Mouse (Mus musculus): ENCODE results near the gene Nit2. TPM values are rescaled to one million over a fixed set of nuclear protein-coding genes. Genes with fewer than 3 reads are reported as not detected.
"Not testable (repeated sequence)": the region's sequence is repeated elsewhere in the genome, so short reads cannot be mapped to it uniquely, and the experiment has no call there.

Gene Nit2
- total RNA-seq, 2 experiments from 2014 or later: 13.6 to 14.5 TPM

DNA sequence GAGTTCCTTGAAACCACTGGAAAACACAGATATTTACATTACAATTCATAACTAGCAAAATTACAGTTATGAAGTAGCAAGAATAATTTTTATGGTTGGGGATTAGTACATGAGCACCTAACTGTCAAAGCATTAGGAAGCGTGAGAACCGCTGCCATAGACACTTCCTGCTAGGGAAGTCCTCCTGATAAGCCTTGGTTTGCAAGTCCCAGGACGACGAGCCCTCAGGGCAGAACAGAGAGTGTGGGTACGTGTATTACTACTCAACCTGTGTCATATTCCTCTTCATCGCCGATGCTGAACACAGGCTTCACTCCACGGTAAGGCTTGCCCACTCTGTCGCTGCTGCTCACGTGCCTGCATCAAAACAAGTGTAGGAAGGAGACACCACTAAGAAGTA lies 10.5 kb upstream of the Nit2 start:
- TF ChIP-seq CTCF (IDR thresholded peaks at IDR 0.05): no peak
- no peak overlapping the region for H3K4me3 ChIP-seq
- no peak for DNase-seq (ENCODE audit: extremely low spot score in 1 of 2, low spot score in 2 of 2)
- intact Hi-C loops (cut with DNase I): loop anchor here (1.0 kb wide), 2 partner anchors 61 to 406 kb away; no protein-coding TSS in a partner anchor
- no peak overlapping the region for H3K27ac ChIP-seq

DNA sequence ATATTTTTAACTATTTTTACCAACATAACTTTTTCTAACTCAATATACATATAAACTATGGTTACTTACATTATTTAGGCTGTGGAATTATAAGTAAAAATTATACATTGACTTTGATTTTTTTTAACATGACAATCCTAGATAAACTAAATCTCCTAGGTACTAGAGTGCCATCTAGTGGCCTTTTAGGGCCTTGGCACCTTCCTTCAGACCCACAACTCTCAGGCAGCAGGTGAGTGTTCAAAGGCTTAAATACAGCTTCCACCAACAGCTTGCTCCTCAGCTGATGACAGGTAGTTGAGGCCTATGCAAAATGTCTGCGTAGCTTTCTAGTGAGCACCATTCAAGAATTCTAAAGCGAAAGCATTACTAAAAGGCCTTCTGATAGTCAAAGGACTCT lies 10.1 kb upstream of the Nit2 start:
- Histone ChIP-seq H3K4me3 (no peak overlapping the region), H3K27ac (no peak overlapping the region)
- peak; percentile 84 for TF ChIP-seq CTCF (IDR thresholded peaks at IDR 0.05)
- intact Hi-C loops (cut with DNase I): loop anchor here (1.0 kb wide), 2 partner anchors 61 to 406 kb away; no protein-coding TSS in a partner anchor
- no peak for DNase-seq (ENCODE audit: extremely low spot score in 1 of 2, low spot score in 2 of 2)

DNA sequence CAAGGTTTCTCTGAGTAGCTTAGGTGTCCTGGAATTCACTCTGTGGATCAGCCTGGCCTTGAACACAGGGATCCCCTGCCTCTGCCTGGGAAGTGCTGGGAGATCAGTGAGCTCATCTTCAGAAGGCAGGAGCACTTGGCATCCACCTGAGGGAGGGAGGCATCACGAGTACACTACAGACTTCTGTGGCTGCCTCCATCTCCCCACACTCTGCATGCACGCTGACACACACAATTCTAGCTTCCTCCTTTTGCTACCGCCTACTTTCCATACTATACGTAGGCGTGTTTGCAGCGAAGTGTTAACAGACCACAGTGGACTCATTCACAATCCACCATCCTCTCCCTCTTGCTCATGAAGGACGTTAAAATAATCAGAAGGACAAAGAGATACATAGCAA lies 9.1 kb upstream of the Nit2 start:
- Histone ChIP-seq H3K4me3 (no peak overlapping the region), H3K27ac (no peak overlapping the region)
- intact Hi-C loops (cut with DNase I): no loop called here
- no peak for TF ChIP-seq CTCF (IDR thresholded peaks at IDR 0.05)
- DNase-seq (ENCODE audit: extremely low spot score in 1 of 2, low spot score in 2 of 2): peak; percentile 41 to 57

DNA sequence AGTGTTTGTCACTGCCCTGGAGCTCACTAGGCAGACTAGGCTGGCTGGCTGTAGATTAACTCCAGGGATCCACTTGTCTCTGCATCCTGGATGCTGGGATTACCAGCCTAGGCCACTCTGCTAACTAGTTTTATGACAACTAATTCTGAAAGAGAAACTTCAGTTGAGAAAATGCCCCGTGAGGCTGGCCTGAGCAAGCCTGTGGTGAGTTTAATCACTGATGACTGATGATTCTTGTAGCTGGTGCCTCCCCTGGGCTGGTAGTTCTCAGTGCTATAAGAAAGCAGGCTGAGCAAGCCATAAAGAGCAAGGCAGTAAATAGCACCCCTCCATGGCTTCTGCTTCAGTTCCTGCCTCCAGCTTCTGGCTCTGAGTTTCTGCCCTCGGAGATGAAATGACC lies 8.6 kb upstream of the Nit2 start:
- no peak for DNase-seq (ENCODE audit: extremely low spot score in 1 of 2, low spot score in 2 of 2)
- TF ChIP-seq CTCF (IDR thresholded peaks at IDR 0.05): no peak
- intact Hi-C loops (cut with DNase I): no loop called here
- no peak overlapping the region for H3K4me3 ChIP-seq
- H3K27ac ChIP-seq: peak overlapping the region; percentile 18; the same call in 1 of the 2 replicates

DNA sequence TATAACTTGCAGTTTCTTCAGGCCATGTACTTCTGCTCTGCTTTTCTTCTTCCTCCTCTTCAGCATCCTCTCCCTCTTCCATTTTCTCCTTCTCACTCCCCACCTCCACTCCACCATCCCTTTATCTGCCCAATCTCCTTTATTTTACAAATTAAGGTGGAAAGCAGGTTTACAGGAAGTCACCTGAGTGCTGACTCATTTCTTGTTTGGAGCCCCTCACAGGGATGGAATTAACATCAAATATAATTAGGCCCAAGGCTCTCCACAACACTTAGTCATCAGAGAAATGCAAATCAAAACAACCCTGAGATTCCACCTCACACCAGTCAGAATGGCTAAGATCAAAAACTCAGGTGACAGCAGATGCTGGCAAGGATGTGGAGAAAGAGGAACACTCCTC lies 7.3 kb upstream of the Nit2 start:
- H3K4me3 ChIP-seq; DNase-seq (ENCODE audit: extremely low spot score in 1 of 2, low spot score in 2 of 2); intact Hi-C loops (cut with DNase I): not testable (repeated sequence)

DNA sequence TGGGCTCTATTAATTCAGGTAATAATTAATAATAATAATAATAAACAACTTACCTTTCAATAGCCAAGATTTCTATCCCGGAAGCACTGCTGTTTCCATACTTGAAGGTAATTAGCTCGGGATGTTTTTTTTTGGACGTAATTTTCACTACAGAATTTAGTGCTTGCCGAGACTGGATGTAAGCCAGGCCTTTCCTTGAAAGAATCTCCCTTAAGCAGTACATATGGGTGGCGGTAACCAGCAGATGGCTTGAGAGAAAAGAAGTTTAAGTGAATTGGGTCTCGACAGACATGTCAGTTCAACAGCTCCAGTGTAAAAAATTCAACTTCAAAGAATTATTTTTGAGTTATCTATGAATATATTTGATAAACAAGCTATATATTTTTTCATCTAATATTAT lies 4.4 kb upstream of the Nit2 start:
- no peak overlapping the region for H3K27ac ChIP-seq
- intact Hi-C loops (cut with DNase I): no loop called here

More for the DNA sequence above, 7.3 kb upstream of the Nit2 start:
- H3K27ac ChIP-seq: not testable (repeated sequence)

DNA sequence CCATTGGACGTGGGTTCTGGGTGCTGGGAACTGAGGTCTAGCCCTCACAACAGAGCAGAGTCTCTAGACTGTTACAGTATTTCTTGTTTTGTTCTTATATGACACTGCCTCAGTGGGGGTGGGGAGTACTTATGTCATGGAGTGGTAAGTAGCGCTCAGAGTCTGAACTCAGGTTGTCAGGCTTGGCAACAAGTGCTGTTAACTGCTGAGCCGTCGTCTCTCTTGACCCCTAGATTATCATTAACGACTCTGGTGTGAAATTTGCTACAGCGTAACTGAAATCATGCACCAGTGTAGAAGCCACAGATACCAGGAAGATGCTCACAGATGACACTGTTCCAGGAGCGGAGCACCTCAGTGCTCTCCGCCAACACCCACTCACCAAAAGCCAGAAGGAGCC lies 4.0 kb upstream of the Nit2 start:
- Histone ChIP-seq H3K27ac (no peak overlapping the region), H3K4me3 (no peak overlapping the region)
- intact Hi-C loops (cut with DNase I): no loop called here
- DNase-seq (ENCODE audit: extremely low spot score in 1 of 2, low spot score in 2 of 2): no peak
- TF ChIP-seq CTCF (IDR thresholded peaks at IDR 0.05): no peak

More for the DNA sequence above, 4.4 kb upstream of the Nit2 start:
- no peak for TF ChIP-seq CTCF (IDR thresholded peaks at IDR 0.05)
- H3K4me3 ChIP-seq: no peak overlapping the region
- no peak for DNase-seq (ENCODE audit: extremely low spot score in 1 of 2, low spot score in 2 of 2)

DNA sequence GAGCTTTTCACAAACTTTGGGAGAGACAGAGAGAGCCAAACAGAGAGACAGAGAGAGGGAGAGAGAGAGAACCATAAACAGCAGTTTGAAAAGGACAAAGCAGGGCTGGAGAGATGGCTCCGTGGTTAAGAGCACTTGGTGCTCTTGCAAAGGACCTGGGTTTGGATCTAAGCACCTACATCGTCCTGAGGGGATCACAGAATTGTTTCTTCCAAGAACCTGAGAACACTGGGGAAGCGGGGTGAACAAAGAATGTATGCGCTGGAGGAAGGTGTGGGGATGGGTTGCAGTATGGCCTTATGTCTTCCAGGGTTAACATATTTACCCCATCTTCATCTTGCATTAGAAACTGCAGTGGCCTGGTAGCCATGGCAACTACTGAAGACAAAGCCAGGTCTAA lies 1.1 kb upstream of the Nit2 start:
- intact Hi-C loops (cut with DNase I): loop anchor here (5.0 kb wide), 1 partner anchor 46 kb away; the partner anchor contains the start of gene Tomm70a
- DNase-seq (ENCODE audit: extremely low spot score in 1 of 2, low spot score in 2 of 2): no peak
- no peak for TF ChIP-seq CTCF (IDR thresholded peaks at IDR 0.05)
- H3K4me3 ChIP-seq: no peak overlapping the region
- H3K27ac ChIP-seq: no peak overlapping the region

DNA sequence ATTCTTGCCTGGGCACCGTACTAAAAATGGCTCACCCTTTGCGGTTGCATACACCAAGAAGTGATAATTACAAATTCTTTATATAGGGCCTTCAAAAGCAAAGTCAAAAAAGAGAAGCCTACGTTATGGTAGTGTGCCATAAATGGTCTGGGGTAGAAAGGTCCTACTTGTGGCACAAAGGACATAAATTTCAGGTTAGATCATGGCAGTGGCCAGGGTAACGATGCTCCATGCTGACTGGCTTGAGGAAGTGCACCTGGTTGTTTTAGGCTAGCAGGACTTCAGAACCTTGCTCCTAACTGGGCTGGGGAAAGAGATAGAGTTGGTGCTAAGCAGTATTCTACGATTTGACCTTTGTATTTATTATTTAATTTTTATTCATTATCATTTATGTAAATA lies 372 bp upstream of the Nit2 start:
- Histone ChIP-seq H3K27ac (peak overlapping the region; percentile 52), H3K4me3 (peak overlapping the region; percentile 64)
- DNase-seq (ENCODE audit: extremely low spot score in 1 of 2, low spot score in 2 of 2): no peak
- TF ChIP-seq CTCF (IDR thresholded peaks at IDR 0.05): no peak
- intact Hi-C loops (cut with DNase I): loop anchor here (5.0 kb wide), 1 partner anchor 45 kb away; the partner anchor contains the start of gene Tomm70a

DNA sequence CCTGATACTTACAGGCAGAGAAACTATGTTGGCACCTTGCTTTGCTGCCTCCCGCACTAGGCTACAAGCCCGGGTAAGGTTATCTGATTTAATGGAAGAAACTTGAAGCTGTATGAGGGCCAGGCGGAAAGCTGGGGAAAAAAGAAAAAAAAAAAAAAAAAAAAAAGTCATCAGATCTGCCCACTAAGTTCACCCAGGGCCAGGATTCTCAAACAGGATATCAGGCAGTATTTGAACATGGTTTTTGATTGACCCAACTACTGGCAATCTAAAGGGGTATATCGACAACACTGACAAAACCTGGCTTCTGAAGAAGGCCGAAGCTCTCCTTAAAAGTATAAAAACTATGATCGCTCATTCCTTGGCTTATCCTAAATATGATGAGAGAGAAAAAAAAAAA lies 1.1 kb downstream of the Nit2 start:
- Histone ChIP-seq H3K4me3 (no peak overlapping the region), H3K27ac (no peak overlapping the region; the same call in 1 of the 2 replicates)
- no peak for DNase-seq (ENCODE audit: extremely low spot score in 1 of 2, low spot score in 2 of 2)
- intact Hi-C loops (cut with DNase I): loop anchor here (5.0 kb wide), 1 partner anchor 44 kb away; the partner anchor contains the start of gene Tomm70a
- no peak for TF ChIP-seq CTCF (IDR thresholded peaks at IDR 0.05)

DNA sequence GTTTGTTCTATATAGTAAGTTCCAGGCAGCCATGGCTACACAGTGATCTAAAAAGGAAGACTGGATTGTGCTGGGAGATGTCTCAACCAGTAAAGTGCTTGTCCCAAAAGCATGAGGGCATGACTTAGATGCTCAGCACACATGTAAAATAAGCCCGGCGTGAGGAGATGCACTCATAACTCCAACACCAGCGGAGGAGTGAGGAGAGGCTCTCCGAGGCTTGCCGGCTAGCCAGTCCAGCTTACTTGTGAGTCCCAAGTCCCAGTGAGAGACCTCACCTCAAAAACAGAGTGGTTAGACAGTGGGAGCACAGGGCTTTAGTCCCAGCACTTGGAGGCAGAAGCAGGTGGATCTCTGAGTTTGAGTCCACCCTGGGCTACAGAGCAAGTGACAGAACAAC lies 2.0 kb downstream of the Nit2 start:
- intact Hi-C loops (cut with DNase I): loop anchor here (5.0 kb wide), 1 partner anchor 43 kb away; the partner anchor contains the start of gene Tomm70a
- Histone ChIP-seq H3K27ac (no peak overlapping the region), H3K4me3 (no peak overlapping the region)
- no peak for TF ChIP-seq CTCF (IDR thresholded peaks at IDR 0.05)
- no peak for DNase-seq (ENCODE audit: extremely low spot score in 1 of 2, low spot score in 2 of 2)

DNA sequence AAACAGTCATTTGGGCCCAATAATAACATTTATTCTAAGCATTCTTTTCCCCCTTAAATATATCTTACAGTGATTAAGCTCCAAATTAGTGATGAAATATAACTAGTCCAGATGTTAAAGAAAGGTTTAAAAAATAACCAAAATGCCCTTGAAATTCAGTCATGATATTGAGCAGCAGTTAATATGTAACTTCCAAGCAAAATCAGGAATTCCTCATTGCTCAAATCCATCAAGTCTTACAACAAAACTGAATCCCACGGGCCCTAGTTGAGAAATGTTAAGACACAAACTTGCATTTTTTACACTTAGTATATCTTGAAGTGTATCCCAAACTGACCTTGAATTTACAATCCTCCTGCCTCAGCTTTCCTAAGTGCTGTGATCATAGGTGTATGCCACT lies 3.4 kb downstream of the Nit2 start:
- H3K27ac ChIP-seq: no peak overlapping the region
- no peak overlapping the region for H3K4me3 ChIP-seq
- intact Hi-C loops (cut with DNase I): no loop called here
- no peak for DNase-seq (ENCODE audit: extremely low spot score in 1 of 2, low spot score in 2 of 2)
- no peak for TF ChIP-seq CTCF (IDR thresholded peaks at IDR 0.05)

DNA sequence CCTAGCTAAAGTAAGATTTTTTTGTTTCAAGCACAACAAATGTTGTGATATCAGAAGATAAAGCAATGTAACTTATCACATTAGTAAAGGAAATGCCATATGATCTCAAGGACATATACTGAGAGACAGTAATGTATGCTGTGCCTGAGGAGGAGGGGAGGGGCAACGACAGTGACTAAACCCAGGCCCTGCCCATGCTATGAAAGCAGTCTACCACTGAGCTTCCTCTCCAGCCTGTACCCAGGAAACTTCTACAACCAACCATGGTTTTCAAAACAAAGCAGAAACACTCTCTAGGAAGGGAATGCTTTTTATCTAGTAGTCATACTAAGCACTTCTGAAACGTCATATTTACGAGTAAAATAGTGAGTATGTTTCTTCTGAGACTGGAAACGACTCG lies 4.3 kb downstream of the Nit2 start:
- TF ChIP-seq CTCF (IDR thresholded peaks at IDR 0.05): no peak
- intact Hi-C loops (cut with DNase I): no loop called here
- no peak for DNase-seq (ENCODE audit: extremely low spot score in 1 of 2, low spot score in 2 of 2)
- Histone ChIP-seq H3K4me3 (no peak overlapping the region), H3K27ac (no peak overlapping the region)

Data from left cerebral cortex, adult 2 months (tissue).